24 mouse cellular contexts compared by ENCODE assay signal in the genomic region with DNA sequence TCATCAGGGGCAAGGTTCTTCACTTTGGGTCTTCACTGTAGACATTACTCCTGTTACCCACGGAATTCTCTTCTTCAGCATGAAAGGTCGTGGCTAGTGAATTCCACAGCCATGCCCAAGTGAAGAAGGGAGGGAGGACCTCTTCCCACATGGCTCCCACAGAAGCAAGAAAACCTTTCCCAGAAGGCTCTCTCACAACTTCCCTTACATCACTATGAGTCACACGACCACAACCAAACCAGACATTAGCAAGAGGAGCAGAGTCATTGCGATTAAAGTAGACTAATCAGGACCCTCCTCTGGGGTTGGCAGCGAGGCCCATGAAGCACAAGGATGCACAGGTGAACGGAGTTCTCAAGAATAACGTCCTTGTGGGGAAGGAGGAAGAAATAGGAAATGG. TPM values are rescaled to one million over a fixed set of nuclear protein-coding genes. Genes with fewer than 3 reads are reported as not detected.
"Had no signal": no experiment of that assay in that cellular context is flagged by ENCODE, and none has a peak within 500 bp of the region (broad histone marks: within the 10 kb centered on the region; RNA-seq: fewer than 3 reads in every experiment).

No protein-coding gene starts in this region.

- H3K4me3 ChIP-seq: lung, embryonic 15.5 days; megakaryocyte, embryonic 14.5 days; midbrain, embryonic 13.5 days; midbrain, embryonic 15.5 days; neural tube, embryonic 13.5 days; neural tube, embryonic 15.5 days had no signal

- H3K27ac ChIP-seq: lung, embryonic 15.5 days; macrophage; midbrain, embryonic 13.5 days; midbrain, embryonic 15.5 days; neural tube, embryonic 13.5 days; neural tube, embryonic 15.5 days had no signal

- ATAC-seq: lung, postnatal 0 days; midbrain, embryonic 13.5 days; midbrain, embryonic 15.5 days had no signal

- H3K4me1 ChIP-seq: lung, embryonic 15.5 days; midbrain, embryonic 13.5 days; midbrain, embryonic 15.5 days; neural tube, embryonic 13.5 days; neural tube, embryonic 15.5 days had no signal

- DNase-seq: lung, adult 2 months; lung, postnatal 14 days; lung, postnatal 36 days; retina, postnatal 1 day; right cerebral cortex, adult 18-20 months; right cerebral cortex, postnatal 25 days; right cerebral cortex, postnatal 4 days; spleen, adult 18-20 months; thymus, adult 18-20 months; thymus, postnatal 25 days; thymus, postnatal 4 days had no signal

RNA-seq across cellular contexts. Expression of gene Npffr1, which starts 41.8 kb away (rescaled TPM):
- total RNA-seq: monocyte, adult 5-6 weeks had no signal
- polyA plus RNA-seq: macrophage; midbrain, embryonic 11.5 days; neural tube, embryonic 11.5 days; small intestine, adult 2 months; stomach, embryonic 14.5 days had no signal
